Mouse (Mus musculus): ENCODE measurements around the gene Rho. TPM values are rescaled to one million over a fixed set of nuclear protein-coding genes. Genes with fewer than 3 reads are reported as not detected.

The Rho gene
- total RNA-seq, 2 experiments from 2014 or later: 0.25 TPM; not detected in 1

Other genes starting within 250 kb of the Rho start
- 1 to 10 TPM; 2.3 to 3.0 TPM for gene Tmem40, start 169.3 kb upstream of the Rho start, total RNA-seq (2021)
- gene Cand2, start 157.2 kb upstream of the Rho start, total RNA-seq (2021): 1 to 10 TPM; 2.0 to 2.2 TPM
- gene Rpl32, start 123.0 kb upstream of the Rho start, total RNA-seq (2021): 100 to 1,000 TPM; 443 to 458 TPM
- gene Efcab12, start 93.3 kb upstream of the Rho start, total RNA-seq (2021): 1 to 10 TPM; 3.6 to 4.5 TPM
- 1 to 10 TPM; 8.1 to 9.1 TPM for gene Mbd4, start 78.4 kb upstream of the Rho start, total RNA-seq (2021)
- 10 to 100 TPM; 30.0 to 30.9 TPM for gene Ift122, start 78.3 kb upstream of the Rho start, total RNA-seq (2021)
- not detected for gene H1foo, start 13.2 kb downstream of the Rho start, total RNA-seq (2021)
- gene Plxnd1, start 63.3 kb downstream of the Rho start, total RNA-seq (2021): 100 to 1,000 TPM; 111 to 124 TPM

Measured in left cerebral cortex, postnatal 25 days (tissue).